Mouse (Mus musculus): Measurements from ENCODE around the gene Sytl3.

- TF ChIP-seq POLR2A (IDR thresholded peaks at IDR 0.05; ENCODE audit: control insufficient read depth, low read depth, low read length) (no peak), CTCF (IDR thresholded peaks at IDR 0.05; ENCODE audit: control insufficient read depth, insufficient read depth, insufficient replicate concordance, low read depth, low read length) (no peak)
Observed at GRCm38 (mm10) chr17:6775671-6776070, 116.8 kb downstream of the Sytl3 start.
